In genomic region chr7:128181691-128182090, GRCm38 (mm10) we compare ENCODE assay signal across 27 mouse cellular contexts. TPM values are rescaled to one million over a fixed set of nuclear protein-coding genes. Genes with fewer than 3 reads are reported as not detected.
DNase-seq lines count a peak whose midpoint lies in the region; ATAC-seq lines count a peak whose summit lies in the region.
"Had no signal": no experiment of that assay in that cellular context is flagged by ENCODE, and none has a peak within 500 bp of the region (broad histone marks: within the 10 kb centered on the region; RNA-seq: fewer than 3 reads in every experiment).

No protein-coding gene starts in this region.

- no peaks in the 10 kb centered on the region for H3K9me3 ChIP-seq in heart, embryonic 16.5 days (replicated peaks; ENCODE audit: control insufficient read depth, low read length)
- H3K9me3 ChIP-seq in heart, embryonic 10.5 days, result no peaks in the 10 kb centered on the region
- H3K9me3 ChIP-seq in midbrain, embryonic 14.5 days (ENCODE audit: control insufficient read depth, low read length), result no peaks in the 10 kb centered on the region
- no peaks in the 10 kb centered on the region for H3K9me3 ChIP-seq in midbrain, embryonic 10.5 days (replicated peaks)
- H3K9me3 ChIP-seq: forebrain, embryonic 10.5 days; hindbrain, embryonic 10.5 days; limb, embryonic 10.5 days; liver, embryonic 15.5 days; lung, embryonic 15.5 days; stomach, embryonic 15.5 days had no signal

- H3K9ac ChIP-seq in heart, embryonic 16.5 days (ENCODE audit: low read length), result no peak overlapping the region
- H3K9ac ChIP-seq in midbrain, embryonic 14.5 days (replicated peaks; ENCODE audit: low read length), result no peak overlapping the region
- H3K9ac ChIP-seq: forebrain, postnatal 0 days; liver, embryonic 15.5 days; lung, embryonic 15.5 days; stomach, embryonic 15.5 days had no signal

- 85% methylated on average over 10 of the region's 10 CpGs for WGBS in heart, embryonic 16.5 days
- WGBS in heart, embryonic 10.5 days, result 87% methylated on average over 10 of the region's 10 CpGs
- WGBS in midbrain, embryonic 14.5 days, result 94% methylated on average over 10 of the region's 10 CpGs
- 91% methylated on average over 10 of the region's 10 CpGs for WGBS in midbrain, embryonic 10.5 days

- H3K27me3 ChIP-seq in heart, embryonic 16.5 days (ENCODE audit: control insufficient read depth, insufficient read depth, low read length), result no peaks in the 10 kb centered on the region
- no peaks in the 10 kb centered on the region for H3K27me3 ChIP-seq in heart, embryonic 10.5 days (ENCODE audit: insufficient read depth, poor library complexity, severe bottlenecking)
- no peaks in the 10 kb centered on the region for H3K27me3 ChIP-seq in midbrain, embryonic 14.5 days (ENCODE audit: control insufficient read depth, insufficient read depth, low read length)
- H3K27me3 ChIP-seq in midbrain, embryonic 10.5 days (ENCODE audit: low read depth, poor library complexity, severe bottlenecking), result no peaks in the 10 kb centered on the region
- H3K27me3 ChIP-seq: liver, embryonic 15.5 days; lung, embryonic 15.5 days; stomach, embryonic 15.5 days had no signal

- no peaks in the 10 kb centered on the region for H3K36me3 ChIP-seq in heart, embryonic 16.5 days (ENCODE audit: control insufficient read depth, insufficient read depth)
- no peaks in the 10 kb centered on the region for H3K36me3 ChIP-seq in heart, embryonic 10.5 days
- H3K36me3 ChIP-seq in midbrain, embryonic 14.5 days (ENCODE audit: control insufficient read depth, insufficient read depth, low read length), result no peaks in the 10 kb centered on the region
- no peaks in the 10 kb centered on the region for H3K36me3 ChIP-seq in midbrain, embryonic 10.5 days
- H3K36me3 ChIP-seq: forebrain, embryonic 10.5 days; hindbrain, embryonic 10.5 days; limb, embryonic 10.5 days; liver, embryonic 15.5 days; lung, embryonic 15.5 days; stomach, embryonic 15.5 days had no signal

- H3K27ac ChIP-seq in heart, embryonic 16.5 days (ENCODE audit: low read length), result no peak overlapping the region
- H3K27ac ChIP-seq in heart, embryonic 10.5 days, result no peak overlapping the region
- H3K27ac ChIP-seq in midbrain, embryonic 14.5 days (replicated peaks; ENCODE audit: low read depth, low read length), result no peak overlapping the region
- no peak overlapping the region for H3K27ac ChIP-seq in midbrain, embryonic 10.5 days (replicated peaks)
- H3K27ac ChIP-seq: forebrain, embryonic 10.5 days; hindbrain, embryonic 10.5 days; hindbrain, postnatal 0 days; layer of hippocampus, adult 2 months; limb, embryonic 10.5 days; liver, embryonic 15.5 days; lung, embryonic 15.5 days; stomach, embryonic 15.5 days had no signal

- no peak for DNase-seq in heart, embryonic 10.5 days (ENCODE audit: low spot score)
- peak; percentile 42 to 55 for DNase-seq in natural killer cell, adult 2 months (ENCODE audit: low spot score in 2 of 2)
- peak; percentile 52 to 57 for DNase-seq in thymus, postnatal 10 days (ENCODE audit: low spot score in 2 of 2)
- DNase-seq in midbrain, embryonic 14.5 days, result no peak
- DNase-seq in midbrain, embryonic 10.5 days (ENCODE audit: low spot score), result no peak
- DNase-seq in Muller cell, postnatal 12 days (ENCODE audit: inconsistent ontology term), result no peak
- DNase-seq: adrenal gland, adult 2 months; cerebellum, adult 11-12 months; cerebellum, postnatal 10 days; forebrain, postnatal 0 days; kidney, adult 9 months; kidney, postnatal 25 days; liver; right cerebral cortex, postnatal 14 days had no signal

- H3K4me1 ChIP-seq in heart, embryonic 16.5 days (ENCODE audit: control insufficient read depth, insufficient read depth, low read length), result no peaks in the 10 kb centered on the region
- H3K4me1 ChIP-seq in heart, embryonic 10.5 days, result no peaks in the 10 kb centered on the region
- H3K4me1 ChIP-seq in midbrain, embryonic 14.5 days (ENCODE audit: control insufficient read depth, insufficient read depth, low read length), result no peaks in the 10 kb centered on the region
- no peaks in the 10 kb centered on the region for H3K4me1 ChIP-seq in midbrain, embryonic 10.5 days
- H3K4me1 ChIP-seq: forebrain, embryonic 10.5 days; hindbrain, embryonic 10.5 days; limb, embryonic 10.5 days; liver, embryonic 15.5 days; lung, embryonic 15.5 days; stomach, embryonic 15.5 days had no signal

- no peak overlapping the region for H3K4me3 ChIP-seq in heart, embryonic 16.5 days (ENCODE audit: low read length)
- no peak overlapping the region for H3K4me3 ChIP-seq in heart, embryonic 10.5 days
- H3K4me3 ChIP-seq in midbrain, embryonic 14.5 days (replicated peaks; ENCODE audit: low read depth, low read length), result no peak overlapping the region
- no peak overlapping the region for H3K4me3 ChIP-seq in midbrain, embryonic 10.5 days
- H3K4me3 ChIP-seq: forebrain, embryonic 10.5 days; hindbrain, embryonic 10.5 days; layer of hippocampus, adult 2 months; limb, embryonic 10.5 days; liver, embryonic 15.5 days; lung, embryonic 15.5 days; stomach, embryonic 15.5 days had no signal

- 0 out of 2 replicates have a peak, but pooled peaks have one; percentile 45 for ATAC-seq in heart, embryonic 16.5 days (replicated peaks; ENCODE audit: extremely low read depth, insufficient read depth, low FRiP score)
- no peak for ATAC-seq in midbrain, embryonic 14.5 days (ENCODE audit: low FRiP score, low TSS enrichment)
- ATAC-seq: forebrain, postnatal 0 days; hindbrain, postnatal 0 days; intestine, embryonic 16.5 days; Patski had no signal

- H3K4me2 ChIP-seq in heart, embryonic 16.5 days (ENCODE audit: low read depth, low read length), result no peak overlapping the region
- no peak overlapping the region for H3K4me2 ChIP-seq in midbrain, embryonic 14.5 days (ENCODE audit: low read length)
- H3K4me2 ChIP-seq: liver, embryonic 15.5 days; lung, embryonic 15.5 days; stomach, embryonic 15.5 days had no signal

RNA-seq across cellular contexts. Expression of gene Cox6a2, which starts 24.5 kb away (rescaled TPM):
- polyA plus RNA-seq in heart, embryonic 16.5 days (2015; fragmentation: Nextera tagmentation; extraction: Ambion mirVana), result 1,071 and 1,148 TPM in 2 replicates
- polyA plus RNA-seq in heart, embryonic 10.5 days (2016; fragmentation: Nextera tagmentation; extraction: Ambion mirVana), result 258 and 459 TPM in 2 replicates
- polyA plus RNA-seq in midbrain, embryonic 14.5 days (2014; fragmentation: Nextera tagmentation; extraction: Ambion mirVana), result not detected in 2 replicates
- not detected in 2 replicates for polyA plus RNA-seq in midbrain, embryonic 10.5 days (2016; fragmentation: Nextera tagmentation; extraction: Ambion mirVana)
- polyA plus RNA-seq: forebrain, embryonic 10.5 days; hindbrain, embryonic 10.5 days had no signal

RNA-seq across cellular contexts. Expression of gene Itgad, which starts 27.5 kb away (rescaled TPM):
- polyA plus RNA-seq in heart, embryonic 16.5 days (2015; fragmentation: Nextera tagmentation; extraction: Ambion mirVana), result 0.63 and 0.69 TPM in 2 replicates
- not detected in 2 replicates for polyA plus RNA-seq in heart, embryonic 10.5 days (2016; fragmentation: Nextera tagmentation; extraction: Ambion mirVana)
- not detected in 2 replicates for polyA plus RNA-seq in midbrain, embryonic 14.5 days (2014; fragmentation: Nextera tagmentation; extraction: Ambion mirVana)
- polyA plus RNA-seq in midbrain, embryonic 10.5 days (2016; fragmentation: Nextera tagmentation; extraction: Ambion mirVana), result 0.16 TPM in 1 of 2 replicates, not detected in the other
- polyA plus RNA-seq: embryonic facial prominence, embryonic 11.5 days; forebrain, embryonic 10.5 days; hindbrain, embryonic 10.5 days; hindbrain, postnatal 0 days; limb, embryonic 10.5 days; neural tube, embryonic 11.5 days; Patski; stomach, embryonic 15.5 days had no signal

RNA-seq across cellular contexts. Expression of gene Itgax, which starts 52.3 kb away (rescaled TPM):
- 0.22 and 0.67 TPM in 2 replicates for polyA plus RNA-seq in heart, embryonic 16.5 days (2015; fragmentation: Nextera tagmentation; extraction: Ambion mirVana)
- 0.05 and 0.10 TPM in 2 replicates for polyA plus RNA-seq in heart, embryonic 10.5 days (2016; fragmentation: Nextera tagmentation; extraction: Ambion mirVana)
- polyA plus RNA-seq in midbrain, embryonic 14.5 days (2014; fragmentation: Nextera tagmentation; extraction: Ambion mirVana), result 0.32 TPM in 1 of 2 replicates, not detected in the other
- not detected in 2 replicates for polyA plus RNA-seq in midbrain, embryonic 10.5 days (2016; fragmentation: Nextera tagmentation; extraction: Ambion mirVana)
- polyA plus RNA-seq: embryonic facial prominence, embryonic 11.5 days; forebrain, embryonic 10.5 days; hindbrain, embryonic 10.5 days; hindbrain, postnatal 0 days; limb, embryonic 10.5 days; neural tube, embryonic 11.5 days had no signal

RNA-seq across cellular contexts. Expression of gene Armc5, which starts 55.5 kb away (rescaled TPM):
- polyA plus RNA-seq in heart, embryonic 16.5 days (2015; fragmentation: Nextera tagmentation; extraction: Ambion mirVana), result 12.8 and 13.8 TPM in 2 replicates
- 16.6 and 17.5 TPM in 2 replicates for polyA plus RNA-seq in heart, embryonic 10.5 days (2016; fragmentation: Nextera tagmentation; extraction: Ambion mirVana)
- polyA plus RNA-seq in midbrain, embryonic 14.5 days (2014; fragmentation: Nextera tagmentation; extraction: Ambion mirVana), result 8.3 and 10.2 TPM in 2 replicates
- 15.4 and 16.7 TPM in 2 replicates for polyA plus RNA-seq in midbrain, embryonic 10.5 days (2016; fragmentation: Nextera tagmentation; extraction: Ambion mirVana)

RNA-seq across cellular contexts. Expression of gene 9130023H24Rik, which starts 56.1 kb away (rescaled TPM):
- polyA plus RNA-seq in heart, embryonic 16.5 days (2015; fragmentation: Nextera tagmentation; extraction: Ambion mirVana), result 4.9 and 6.8 TPM in 2 replicates
- polyA plus RNA-seq in heart, embryonic 10.5 days (2016; fragmentation: Nextera tagmentation; extraction: Ambion mirVana), result 7.1 and 7.2 TPM in 2 replicates
- polyA plus RNA-seq in midbrain, embryonic 14.5 days (2014; fragmentation: Nextera tagmentation; extraction: Ambion mirVana), result 9.1 and 11.5 TPM in 2 replicates
- polyA plus RNA-seq in midbrain, embryonic 10.5 days (2016; fragmentation: Nextera tagmentation; extraction: Ambion mirVana), result 10.3 and 11.7 TPM in 2 replicates

Comparison
In these comparisons a context has a peak if more than half of its experiments do, and no peak if none do; other contexts are left out.
1. DNase-seq: peak in natural killer cell, adult 2 months (2 of 2) and thymus, postnatal 10 days (2 of 2); none in heart, embryonic 10.5 days (single experiment), midbrain, embryonic 14.5 days (single experiment), midbrain, embryonic 10.5 days (single experiment) and Muller cell, postnatal 12 days (single experiment).
2. RNA of gene Cox6a2, which starts 24.5 kb away (polyA plus RNA-seq): 1,071 to 1,148 TPM in heart, embryonic 16.5 days and 258 to 459 TPM in heart, embryonic 10.5 days; not detected in midbrain, embryonic 10.5 days and not detected in midbrain, embryonic 14.5 days; every median in the first group is over 100 times any median in the second.